Mouse (Mus musculus) spleen, postnatal 10 days (tissue): ENCODE results near the gene Pik3c2b.

Experiments
- DNase-seq, 2 experiments: peaks; one replicate each; pipeline ENCODE4 v3.0.0; 2021 to 2022; ENCODE audit warnings: low spot score in 2 of 2

Gene Pik3c2b

DNA sequence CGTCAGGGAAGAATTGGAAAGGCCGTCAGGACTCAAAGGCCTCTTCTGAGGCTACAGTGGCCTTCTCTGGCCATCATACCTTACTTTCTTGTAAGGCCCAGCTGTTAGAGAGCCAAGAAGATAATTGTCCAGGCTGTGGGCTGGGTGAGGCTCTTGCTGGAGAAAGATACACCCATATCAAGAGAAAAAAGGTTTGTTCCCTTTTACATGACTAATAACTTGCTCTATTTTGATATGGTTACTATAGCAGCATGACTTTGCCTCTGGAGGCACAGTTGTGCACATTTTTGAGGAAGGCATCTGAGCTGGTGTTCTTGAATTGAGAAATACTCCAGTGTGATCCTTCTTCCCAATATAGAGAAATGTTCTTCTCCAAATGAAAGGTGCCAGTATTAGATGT lies 88.0 kb downstream of the Pik3c2b start:
- peak in 1 of 2 experiments; percentile 25 for DNase-seq

DNA sequence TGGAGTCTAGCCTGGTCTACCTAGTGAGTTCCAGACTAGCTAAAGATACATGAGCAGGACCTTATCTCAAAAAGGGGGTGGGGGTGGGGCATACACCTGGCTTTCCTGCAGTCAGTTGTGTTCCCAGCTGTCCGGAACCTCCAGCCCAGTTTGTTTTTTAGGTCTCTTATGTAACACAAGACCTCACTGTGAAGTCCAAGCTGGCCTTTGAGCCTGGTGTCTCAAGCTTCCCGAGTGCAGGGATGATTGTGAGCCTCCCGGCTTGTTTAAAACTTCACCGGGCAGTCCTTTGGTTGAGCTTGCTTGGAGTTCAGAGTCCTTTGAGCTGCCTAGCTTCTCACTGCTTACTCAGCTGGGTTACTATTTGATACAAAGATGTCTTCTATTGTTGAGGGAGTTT lies 88.6 kb downstream of the Pik3c2b start:
- DNase-seq, result peak in 1 of 2 experiments; percentile 31

DNA sequence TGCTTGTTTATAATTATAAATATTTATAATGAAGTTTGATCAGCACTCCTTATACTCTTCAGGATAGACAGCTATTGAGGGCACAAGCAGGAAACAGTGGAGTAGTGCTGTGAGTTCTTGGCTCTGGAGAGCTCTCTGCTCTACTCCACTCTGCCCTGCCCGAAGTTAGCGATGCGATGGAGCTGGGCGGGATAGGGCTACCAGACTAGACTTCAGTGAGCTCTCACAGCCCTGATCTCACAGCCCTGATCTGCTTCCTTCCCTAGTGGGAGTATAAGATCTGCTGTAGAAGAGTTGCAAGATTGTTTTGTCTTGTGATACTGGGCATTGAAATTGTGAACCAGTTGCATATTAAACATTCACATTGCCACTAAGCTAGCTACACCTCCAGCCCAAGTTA lies 89.4 kb downstream of the Pik3c2b start:
- DNase-seq, result peak; percentile 30 to 48

DNA sequence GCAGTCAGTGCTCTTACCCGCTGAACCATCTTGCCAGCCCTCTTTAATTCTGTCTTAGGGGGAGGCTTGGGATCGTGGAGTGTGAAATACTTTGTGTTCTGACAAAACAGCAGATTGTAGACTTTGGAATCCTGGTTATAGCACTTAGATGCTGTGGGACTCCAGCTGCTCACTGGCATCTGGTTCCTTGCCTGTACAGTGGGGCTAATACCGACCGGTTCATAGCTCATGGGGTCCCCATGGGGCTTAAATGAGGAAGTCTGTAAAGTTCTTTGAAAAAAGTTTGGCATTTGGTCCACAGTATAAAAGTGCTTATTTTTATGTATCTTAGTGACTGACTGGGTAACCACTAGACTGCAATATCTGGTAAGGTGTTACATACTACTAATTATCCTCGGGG lies 90.3 kb downstream of the Pik3c2b start:
- no peak for DNase-seq

DNA sequence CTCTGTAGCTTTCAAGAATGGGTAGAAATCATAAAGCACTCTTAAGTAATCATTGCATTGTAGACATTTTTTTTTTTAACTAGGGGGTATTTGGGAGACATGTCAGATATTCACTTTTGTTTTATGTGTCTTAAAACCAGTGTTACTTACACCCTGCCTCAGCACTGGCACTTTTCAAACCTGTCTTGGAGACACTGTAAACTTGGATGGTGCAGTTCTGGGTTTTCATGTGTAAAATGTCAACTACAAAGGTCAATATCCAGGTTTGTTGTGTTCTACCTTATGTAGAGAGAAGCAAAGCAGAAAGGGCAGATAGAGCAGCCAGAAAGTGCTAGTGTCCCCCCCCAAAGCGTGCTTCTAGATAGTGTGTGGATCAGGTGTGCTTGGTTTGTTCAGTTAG lies 92.9 kb downstream of the Pik3c2b start:
- DNase-seq, result no peak

DNA sequence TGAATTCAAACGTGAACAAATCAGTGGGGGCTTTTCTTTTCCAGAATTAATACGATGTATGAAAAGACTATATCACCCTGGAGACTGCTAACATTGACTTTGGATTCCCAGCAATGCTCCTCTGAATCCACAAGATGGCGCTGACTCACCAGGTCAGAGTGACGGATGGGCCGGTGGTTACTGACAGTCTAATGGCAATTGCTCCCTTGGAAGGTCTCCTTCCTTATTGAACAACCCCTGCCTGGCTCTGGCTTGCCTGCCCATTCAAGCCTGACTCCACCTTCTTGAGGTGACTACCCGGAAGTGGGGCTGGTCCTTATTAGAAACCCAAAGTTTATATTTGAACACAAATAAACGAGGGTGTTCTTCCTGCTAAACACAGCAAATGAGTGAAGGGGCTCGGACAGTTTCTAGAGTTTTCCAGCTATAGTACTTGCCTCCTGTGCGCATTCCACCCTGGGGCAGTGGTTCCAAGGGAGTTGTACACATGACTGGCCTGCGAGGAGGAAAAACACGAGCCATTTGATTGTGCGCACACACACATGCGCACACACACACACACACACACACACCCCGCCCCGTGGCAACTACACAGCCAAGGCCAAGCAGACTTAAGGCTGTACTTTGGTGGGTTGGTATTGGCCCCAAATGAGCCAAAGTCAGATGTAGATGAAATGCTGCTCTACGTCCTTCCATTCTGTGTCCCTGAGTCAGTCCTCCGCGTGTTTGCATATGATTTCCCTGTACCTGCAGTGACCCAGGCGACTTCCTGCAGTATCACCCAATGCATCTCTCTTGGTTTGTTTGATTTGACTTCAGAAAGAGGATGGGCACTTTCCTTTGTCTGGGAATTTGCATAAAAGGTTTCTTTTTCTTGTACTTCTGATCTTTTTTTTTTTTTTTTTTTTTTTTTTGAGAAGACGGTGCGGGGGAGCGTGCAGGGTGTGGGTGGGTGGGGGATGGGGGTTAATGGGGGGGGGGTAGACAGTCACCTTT lies 100.8 kb downstream of the Pik3c2b start:
- peak; percentile 30 to 64 for DNase-seq

DNA sequence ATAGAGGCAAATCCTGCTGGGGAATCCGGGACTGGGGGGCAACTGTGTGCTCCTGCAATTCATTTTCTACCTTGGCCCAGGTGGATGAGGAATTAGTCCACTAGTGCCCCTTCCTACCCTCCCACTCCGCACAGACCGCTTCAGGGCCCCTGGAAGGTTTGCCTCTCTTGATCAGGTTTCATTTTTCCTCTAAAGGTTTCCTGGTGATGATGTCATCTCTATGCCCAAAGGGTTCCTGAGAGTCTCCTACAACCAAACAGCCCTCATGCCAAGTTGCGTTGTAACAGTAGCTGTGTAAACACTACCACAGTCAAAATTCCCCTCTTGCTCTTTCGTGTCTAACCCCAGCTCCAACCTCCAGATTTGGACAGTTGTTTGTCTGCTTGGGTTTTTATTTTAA lies 101.9 kb downstream of the Pik3c2b start:
- DNase-seq, result no peak

DNA sequence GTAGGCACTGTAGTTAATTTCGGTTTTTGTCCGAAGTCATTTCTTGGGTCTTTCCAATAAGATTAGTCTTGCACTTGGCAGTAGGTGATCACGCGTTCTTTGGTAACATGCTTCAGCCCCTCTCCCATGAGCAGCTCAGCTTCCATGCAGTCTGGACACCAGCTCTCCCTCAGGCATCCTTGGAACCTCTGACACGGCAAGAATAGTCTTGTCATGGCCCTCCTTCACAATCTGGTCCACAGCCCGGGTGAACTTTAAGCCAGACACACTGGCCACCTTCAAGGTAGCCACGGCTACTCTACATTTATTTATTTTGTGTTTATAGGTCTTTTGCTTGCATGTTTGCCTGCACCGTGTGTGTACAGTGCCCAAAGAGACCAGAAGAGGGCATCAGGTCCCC lies 102.7 kb downstream of the Pik3c2b start:
- no peak for DNase-seq

DNA sequence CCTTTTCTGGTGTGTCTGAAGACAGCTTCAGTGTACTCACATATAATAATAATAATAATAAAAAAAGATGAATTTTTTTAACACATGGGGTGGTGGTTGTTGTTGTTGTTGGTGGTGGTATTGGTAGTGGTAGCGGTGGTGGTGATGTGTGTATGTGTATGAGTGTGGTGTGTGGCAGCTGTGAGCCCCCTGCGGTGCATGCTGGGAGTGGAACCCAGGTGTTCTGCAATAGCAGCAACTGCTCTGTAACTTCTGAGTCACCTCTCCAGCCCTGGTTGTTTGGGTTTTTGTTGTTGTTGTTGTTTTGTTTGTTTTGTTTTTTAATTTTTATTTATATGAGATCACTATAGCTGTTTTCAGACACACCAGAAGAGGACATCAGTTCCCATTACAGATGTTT lies 105.1 kb downstream of the Pik3c2b start:
- no peak for DNase-seq

DNA sequence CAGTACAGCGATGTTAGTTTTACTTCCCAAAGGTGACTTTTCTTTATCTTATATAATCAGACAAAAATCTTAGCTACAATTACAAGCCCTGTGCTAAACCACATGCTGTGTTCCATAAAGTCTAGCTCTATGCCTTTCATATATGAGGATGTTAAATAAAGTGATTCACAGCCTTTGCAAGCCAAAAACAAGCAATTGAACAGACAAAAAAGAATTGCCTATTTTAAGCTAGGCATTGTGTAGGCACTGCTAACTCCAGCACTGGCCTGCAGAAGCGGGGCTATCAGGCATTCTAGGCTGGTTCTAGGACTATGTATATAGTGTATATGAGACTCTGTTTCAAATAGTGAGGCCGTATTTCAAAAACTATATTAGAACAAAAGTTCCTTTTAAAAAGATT lies 106.7 kb downstream of the Pik3c2b start:
- no peak for DNase-seq

DNA sequence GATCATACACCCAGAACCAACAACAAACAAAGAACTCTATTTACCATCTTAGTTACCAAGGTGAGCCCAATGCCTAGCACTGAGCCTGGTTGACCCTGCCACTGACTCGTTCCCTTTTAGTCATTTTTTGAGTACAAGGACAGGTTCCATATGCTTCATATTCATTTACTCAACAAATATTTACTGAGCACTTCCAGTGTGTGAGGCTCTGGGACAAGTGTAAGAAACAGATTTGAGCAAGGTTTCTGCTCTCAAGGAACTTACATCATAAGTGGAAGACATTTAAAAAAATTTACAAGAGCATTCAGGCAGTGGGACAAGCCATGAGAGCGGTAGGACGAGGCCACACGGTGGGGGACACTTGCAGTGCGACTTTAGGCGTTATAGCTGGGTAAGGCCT lies 109.8 kb downstream of the Pik3c2b start:
- no peak for DNase-seq
